Mouse (Mus musculus) heart, adult 2 months (tissue): ENCODE measurements around the gene Nav3. TPM values are rescaled to one million over a fixed set of nuclear protein-coding genes. Genes with fewer than 3 reads are reported as not detected.

ENCODE experiments used
- DNase-seq, 2 experiments: peaks; one replicate each; pipeline ENCODE4 v3.0.0; 2021
- H3K27ac ChIP-seq: fragments of 200-600 bp; 2 replicates; pipeline ENCODE4 v1.8.1; 2022
- H3K27me3 ChIP-seq: fragments of 200-500 bp; 2 replicates; pipeline ENCODE4 v1.6.1; 2012; ENCODE audit warnings: mild to moderate bottlenecking, low read length, inconsistent platforms, mixed read lengths; ENCODE audit not compliant: control insufficient read depth, insufficient read depth
- H3K36me3 ChIP-seq: fragments of 200-500 bp; 2 replicates; pipeline ENCODE4 v1.6.1; 2012; ENCODE audit warnings: low read length, inconsistent platforms; ENCODE audit not compliant: control insufficient read depth, insufficient read depth
- H3K4me1 ChIP-seq: fragments of 200-500 bp; 2 replicates; pipeline ENCODE4 v1.6.1; 2011; ENCODE audit warnings: low read length; ENCODE audit not compliant: control insufficient read depth, insufficient read depth
- H3K4me3 ChIP-seq: fragments of 200-600 bp; 2 replicates; pipeline ENCODE4 v1.8.1; 2022
- H3K79me2 ChIP-seq: fragments of 200-500 bp; replicated peaks from 2 replicates; pipeline ENCODE4 v1.6.1; 2012; ENCODE audit warnings: mild to moderate bottlenecking, inconsistent platforms, low read length, moderate library complexity, mixed read lengths; ENCODE audit not compliant: control insufficient read depth, insufficient read depth
- H3K9ac ChIP-seq: fragments of 200-500 bp; 2 replicates; pipeline ENCODE4 v1.6.1; 2012; ENCODE audit warnings: low read depth, mild to moderate bottlenecking, control low read depth, inconsistent platforms, low read length, mixed read lengths
- CTCF ChIP-seq: fragments of 200-600 bp; IDR thresholded peaks from 2 replicates; pipeline ENCODE4 v1.8.1; 2022; ENCODE audit warnings: antibody characterized with exemption, mild to moderate bottlenecking, moderate library complexity
- EP300 ChIP-seq: fragments of 200-500 bp; IDR thresholded peaks from 2 replicates; pipeline ENCODE4 v1.6.1; 2011; ENCODE audit warnings: low read depth, low read length, control low read depth; ENCODE audit not compliant: insufficient read depth
- POLR2A ChIP-seq: fragments of 200-500 bp; IDR thresholded peaks from 2 replicates; pipeline ENCODE4 v1.6.1; 2011; ENCODE audit warnings: mild to moderate bottlenecking, low read depth, low read length, control low read depth; ENCODE audit not compliant: insufficient read depth
- WGBS: fragments of 180-500 bp; shearing (Covaris S2); methylation state at CpG from one replicate; pipeline ENCODE4 v1.1.7; 2018; 5-methylcytosine and 5-hydroxymethylcytosine counted together
- intact Hi-C: fragments of 180-260 bp; cut with DNase I; formaldehyde crosslinking; loops from one replicate; pipeline ENCODE4 v1.15.1; 2025
- polyA plus RNA-seq: library from polyadenylated mRNA; depleted of rRNA; stranded (reverse); fragments of >200 nt; gene quantifications from 2 replicates; pipeline ENCODE4 v1.2.3, GENCODE M21; 2012
- total RNA-seq, 2 experiments: library from RNA; stranded (reverse); gene quantifications; 2 replicates each; pipeline ENCODE4 v1.2.3; 2021

The Nav3 gene
- total and polyA plus RNA-seq, 3 experiments, result 1.1 to 3.6 (median 2.0) TPM

GRCm38 (mm10) chr10:109906413-109906785 is 549.6 kb downstream of the Nav3 start:
- no peak for DNase-seq
- Histone ChIP-seq H3K36me3 (peaks cover 4% of the 10 kb centered on the region), H3K9ac (no peak overlapping the region), H3K79me2 (no peaks in the 10 kb centered on the region), H3K27me3 (no peaks in the 10 kb centered on the region), H3K27ac (no peak overlapping the region), H3K4me1 (peaks cover 3% of the 10 kb centered on the region), H3K4me3 (no peak overlapping the region)
- intact Hi-C loops, result no loop called here
- 48% methylated on average over 6 of the region's 6 CpGs for WGBS
- TF ChIP-seq POLR2A, result no peak
- no peak for TF ChIP-seq CTCF
- TF ChIP-seq EP300, result no peak

DNA sequence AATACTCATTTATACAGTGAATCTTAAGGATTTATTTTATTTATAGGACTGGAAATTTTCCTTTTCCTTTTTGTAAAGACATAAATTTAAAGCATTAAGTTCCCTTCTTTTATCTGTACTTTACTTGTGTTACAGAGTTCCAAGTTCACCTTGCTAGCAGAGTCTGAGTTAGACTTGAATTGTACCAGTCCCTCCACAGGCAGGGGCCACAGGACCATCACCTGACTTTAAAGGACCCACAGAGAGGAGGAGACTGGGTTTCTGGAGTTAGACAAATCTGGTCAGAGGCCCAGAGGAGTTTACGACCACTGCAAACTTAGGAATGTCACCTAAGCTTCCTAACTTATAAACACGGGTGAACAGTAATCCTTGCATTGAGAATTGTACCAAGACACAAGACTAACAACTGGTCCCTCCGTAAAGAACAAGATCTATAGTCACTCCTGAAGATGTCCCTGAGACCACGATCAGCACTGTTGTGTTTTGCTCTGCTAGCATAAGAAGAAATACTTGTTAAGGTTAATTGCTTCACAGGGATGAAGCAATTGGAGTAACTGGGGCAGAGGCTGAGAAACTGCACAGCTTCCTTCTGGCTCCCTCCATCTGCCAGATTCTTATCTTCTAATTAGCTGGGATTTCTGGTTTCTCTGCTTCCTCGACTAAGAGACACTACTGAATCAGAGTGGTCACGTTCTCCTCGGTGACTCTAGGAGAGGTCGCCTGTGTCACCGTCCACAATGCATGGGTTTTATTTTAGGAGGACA is 550.2 kb downstream of the Nav3 start:
- DNase-seq, result no peak
- TF ChIP-seq POLR2A (no peak), EP300 (no peak), CTCF (no peak)
- WGBS, result 48% methylated on average over 9 of the region's 9 CpGs
- Histone ChIP-seq H3K27me3 (no peaks in the 10 kb centered on the region), H3K4me3 (no peak overlapping the region), H3K27ac (no peak overlapping the region), H3K79me2 (no peaks in the 10 kb centered on the region), H3K4me1 (peaks cover 3% of the 10 kb centered on the region), H3K9ac (no peak overlapping the region), H3K36me3 (peaks cover 4% of the 10 kb centered on the region)
- intact Hi-C loops, result no loop called here

DNA sequence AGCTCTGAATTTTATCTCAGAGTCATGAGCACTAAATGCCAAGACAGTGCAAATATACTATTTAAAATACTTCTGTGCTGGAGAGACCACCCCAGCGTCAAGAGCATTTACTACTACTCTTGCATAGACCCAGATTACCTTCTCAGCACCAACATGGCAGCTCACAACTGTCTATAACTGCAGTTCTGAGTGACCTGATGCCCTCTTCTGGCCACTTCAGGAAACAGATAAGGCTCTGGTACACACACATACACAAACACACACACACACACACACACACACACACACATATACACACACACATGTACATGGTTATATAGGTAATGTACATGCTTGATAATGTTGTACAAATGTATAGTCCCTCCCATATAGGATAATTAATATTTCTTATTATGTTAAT is 551.2 kb downstream of the Nav3 start:
- WGBS, result 84% methylated on average over 1 of the region's 1 CpGs

DNA sequence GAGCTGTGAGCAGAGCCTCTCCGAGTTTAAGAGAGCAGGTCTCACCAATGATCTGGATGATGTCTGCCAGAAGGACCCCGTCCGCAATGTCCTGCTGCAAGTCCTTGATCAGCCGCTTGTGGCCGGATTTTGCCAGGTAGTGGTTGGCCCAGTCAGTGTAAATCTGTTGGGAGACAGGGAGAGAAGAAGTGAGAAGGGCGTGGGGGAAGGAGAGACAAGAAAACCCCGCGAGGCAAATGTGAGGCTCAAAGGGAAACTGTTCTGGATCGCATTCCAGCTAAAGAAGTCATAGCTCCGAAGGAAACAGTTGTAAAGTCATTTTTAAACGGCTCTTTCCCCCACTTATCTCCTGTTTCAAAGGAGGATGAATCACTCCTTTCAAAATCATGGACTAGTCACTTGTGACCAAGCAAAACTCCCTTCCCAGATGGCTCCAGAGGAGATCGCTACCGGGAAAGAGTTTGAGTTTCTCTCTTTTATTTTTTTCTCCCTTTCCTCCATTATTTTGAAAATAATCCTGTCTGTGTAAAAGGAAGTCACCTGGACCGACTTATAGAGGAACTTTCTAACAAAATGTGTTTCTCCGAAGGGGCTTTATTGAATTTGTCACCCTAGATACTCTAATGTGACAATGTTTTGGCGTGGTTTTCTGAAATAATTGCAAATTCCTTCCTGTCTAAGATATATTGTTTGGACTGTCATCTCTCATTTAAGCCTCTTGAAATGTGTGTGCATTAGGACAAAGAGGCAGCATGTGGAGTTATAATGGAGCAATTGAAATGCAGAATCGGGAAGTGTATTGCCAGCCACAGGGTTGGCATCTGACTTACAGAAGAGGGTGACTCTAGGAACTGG is 552.1 kb downstream of the Nav3 start:
- Histone ChIP-seq H3K27ac (no peak overlapping the region; the same call in 1 of the 2 replicates), H3K4me3 (peak overlapping the region; percentile 12; the same call in 1 of the 2 replicates), H3K9ac (no peak overlapping the region; the same call in 1 of the 2 replicates), H3K4me1 (peaks cover 3% of the 10 kb centered on the region), H3K79me2 (no peaks in the 10 kb centered on the region), H3K36me3 (peaks cover 4% of the 10 kb centered on the region), H3K27me3 (no peaks in the 10 kb centered on the region)
- intact Hi-C loops, result no loop called here
- TF ChIP-seq CTCF, result no peak
- TF ChIP-seq POLR2A, result no peak
- TF ChIP-seq EP300, result no peak
- DNase-seq, result peak in 1 of 2 experiments; percentile 22
- 41% methylated on average over 17 of the region's 17 CpGs for WGBS

More for the DNA sequence above, 551.2 kb downstream of the Nav3 start:
- no peak overlapping the region for H3K4me3 ChIP-seq
- no peak for TF ChIP-seq CTCF
- TF ChIP-seq EP300, result no peak
- no peak for TF ChIP-seq POLR2A
- H3K27ac ChIP-seq, result no peak overlapping the region
- no peaks in the 10 kb centered on the region for H3K27me3 ChIP-seq
- no peak overlapping the region for H3K9ac ChIP-seq
- peaks cover 4% of the 10 kb centered on the region for H3K36me3 ChIP-seq
- no peaks in the 10 kb centered on the region for H3K79me2 ChIP-seq
- DNase-seq, result no peak
- intact Hi-C loops, result no loop called here
- peaks cover 3% of the 10 kb centered on the region for H3K4me1 ChIP-seq

DNA sequence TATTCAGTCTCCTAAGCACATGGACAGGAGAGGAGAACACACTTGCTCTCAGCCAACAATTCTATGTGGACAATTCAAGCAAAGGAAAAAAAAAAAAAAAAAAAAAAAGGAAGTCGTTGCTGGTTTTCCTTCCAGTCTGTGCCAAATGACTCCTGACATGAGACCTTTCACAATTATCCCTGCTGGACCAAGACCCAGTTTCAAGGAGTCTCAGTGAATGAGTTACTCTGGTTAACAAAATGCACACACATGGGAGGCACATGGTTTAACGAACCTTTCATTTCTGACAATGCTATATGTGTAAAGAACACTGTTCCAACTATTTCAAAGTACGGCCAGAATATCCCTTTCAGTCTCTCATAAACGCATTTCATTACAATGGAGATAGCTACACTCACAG is 552.8 kb downstream of the Nav3 start:
- no peak overlapping the region for H3K27ac ChIP-seq
- 52% methylated on average over 4 of the region's 4 CpGs for WGBS
- H3K4me1 ChIP-seq, result peaks cover 3% of the 10 kb centered on the region
- intact Hi-C loops, result no loop called here
- no peak overlapping the region for H3K9ac ChIP-seq
- peaks cover 4% of the 10 kb centered on the region for H3K36me3 ChIP-seq
- no peak for DNase-seq
- no peaks in the 10 kb centered on the region for H3K27me3 ChIP-seq
- H3K79me2 ChIP-seq, result no peaks in the 10 kb centered on the region
- peak overlapping the region; percentile 12; the same call in 1 of the 2 replicates for H3K4me3 ChIP-seq
- no peak for TF ChIP-seq CTCF
- no peak for TF ChIP-seq POLR2A
- TF ChIP-seq EP300, result no peak

DNA sequence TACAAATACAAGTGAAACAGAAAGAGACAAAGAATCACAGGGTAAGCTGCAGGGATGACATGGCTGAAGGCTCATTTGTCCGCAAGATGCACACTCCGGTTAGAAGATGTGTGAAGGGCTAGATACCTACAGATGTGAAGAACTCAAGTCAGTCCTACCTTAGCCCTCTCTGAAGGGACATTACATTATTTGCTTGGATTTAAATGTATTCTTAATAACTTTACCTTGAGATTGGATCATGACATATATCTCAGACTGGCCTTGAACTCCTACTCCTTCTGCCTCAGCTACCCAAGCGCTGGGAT is 566.9 kb downstream of the Nav3 start:
- H3K4me1 ChIP-seq, result no peaks in the 10 kb centered on the region
- no peak overlapping the region for H3K9ac ChIP-seq
- WGBS, result 93% methylated on average over 3 of the region's 3 CpGs
- no peaks in the 10 kb centered on the region for H3K36me3 ChIP-seq
- no peak for TF ChIP-seq CTCF
- H3K79me2 ChIP-seq, result no peaks in the 10 kb centered on the region
- intact Hi-C loops, result no loop called here
- no peak for DNase-seq
- H3K27ac ChIP-seq, result no peak overlapping the region
- H3K4me3 ChIP-seq, result no peak overlapping the region
- no peaks in the 10 kb centered on the region for H3K27me3 ChIP-seq
